Mouse (Mus musculus): ENCODE data around the gene Lage3. TPM values are rescaled to one million over a fixed set of nuclear protein-coding genes. Genes with fewer than 3 reads are reported as not detected.
"Not testable (repeated sequence)": the region's sequence is repeated elsewhere in the genome, so short reads cannot be mapped to it uniquely, and the experiment has no call there.

Gene Lage3
- 114 and 115 TPM in 2 replicates for polyA plus RNA-seq (2015; fragmentation: Nextera tagmentation; extraction: Ambion mirVana)

DNA sequence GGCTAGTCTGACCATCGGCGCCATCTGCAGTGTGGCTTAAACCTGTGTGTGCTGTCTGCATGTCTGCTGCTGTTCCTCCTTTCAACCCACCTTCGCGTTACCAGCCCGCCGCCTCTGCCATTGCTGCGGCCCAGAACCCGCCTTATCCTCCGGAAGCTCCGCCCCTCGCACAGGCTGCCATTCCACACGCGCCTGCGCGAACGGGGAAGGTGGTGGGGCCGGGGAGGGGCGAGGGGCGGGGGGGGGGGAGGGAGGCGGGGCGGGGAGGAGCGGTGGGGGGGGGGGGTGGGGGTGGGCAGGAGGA, at the start of gene Lage3:
TSS of gene Lage3 (minus strand) at position 152 of the 304 bp plus-strand sequence.
- Histone ChIP-seq H3K4me2 (replicated peaks) (peak within 1 kb of the TSS; percentile 67), H3K27ac (peak within 1 kb of the TSS; percentile 58; the same call in 1 of the 2 replicates), H3K4me3 (peak within 1 kb of the TSS; percentile 51), H3K27me3 (no peaks in the 10 kb centered on the region), H3K4me1 (no peaks in the 10 kb centered on the region), H3K9ac (peak within 1 kb of the TSS; percentile 75), H3K36me3 (no peaks in the 10 kb centered on the region), H3K9me3 (no peaks in the 10 kb centered on the region)
- WGBS, result 32% methylated on average over 15 of the region's 22 CpGs
- ATAC-seq (ENCODE audit: low FRiP score, low read depth), result peak; percentile 83; the same call in 1 of the 2 replicates

DNA sequence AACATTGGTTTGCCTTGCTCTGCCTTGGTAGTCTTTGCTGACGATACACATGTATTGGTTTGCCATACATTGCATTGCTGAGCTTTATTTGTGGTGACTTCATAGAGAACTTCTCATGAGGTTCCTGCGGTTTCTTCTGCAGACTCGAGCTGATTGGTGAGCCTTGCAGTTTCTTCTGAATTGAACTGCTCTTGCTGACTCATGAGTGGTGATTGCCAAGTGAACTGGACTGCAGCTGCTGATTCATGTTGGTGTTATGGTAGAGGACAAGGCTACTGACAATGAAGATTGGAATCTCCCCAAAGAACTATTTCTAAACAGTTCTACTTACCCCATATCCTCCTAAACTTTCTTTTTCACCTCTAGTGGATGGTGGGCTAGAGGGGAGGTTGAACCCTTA, 46.7 kb upstream of the Lage3 start:
- Histone ChIP-seq H3K9ac (no peak overlapping the region), H3K36me3 (no peaks in the 10 kb centered on the region), H3K27ac (no peak overlapping the region), H3K4me2 (replicated peaks) (no peak overlapping the region), H3K27me3 (no peaks in the 10 kb centered on the region), H3K4me3 (no peak overlapping the region), H3K9me3 (no peaks in the 10 kb centered on the region), H3K4me1 (no peaks in the 10 kb centered on the region)
- 83% methylated on average over 3 of the region's 3 CpGs for WGBS
- no peak for ATAC-seq (ENCODE audit: low FRiP score, low read depth)

DNA sequence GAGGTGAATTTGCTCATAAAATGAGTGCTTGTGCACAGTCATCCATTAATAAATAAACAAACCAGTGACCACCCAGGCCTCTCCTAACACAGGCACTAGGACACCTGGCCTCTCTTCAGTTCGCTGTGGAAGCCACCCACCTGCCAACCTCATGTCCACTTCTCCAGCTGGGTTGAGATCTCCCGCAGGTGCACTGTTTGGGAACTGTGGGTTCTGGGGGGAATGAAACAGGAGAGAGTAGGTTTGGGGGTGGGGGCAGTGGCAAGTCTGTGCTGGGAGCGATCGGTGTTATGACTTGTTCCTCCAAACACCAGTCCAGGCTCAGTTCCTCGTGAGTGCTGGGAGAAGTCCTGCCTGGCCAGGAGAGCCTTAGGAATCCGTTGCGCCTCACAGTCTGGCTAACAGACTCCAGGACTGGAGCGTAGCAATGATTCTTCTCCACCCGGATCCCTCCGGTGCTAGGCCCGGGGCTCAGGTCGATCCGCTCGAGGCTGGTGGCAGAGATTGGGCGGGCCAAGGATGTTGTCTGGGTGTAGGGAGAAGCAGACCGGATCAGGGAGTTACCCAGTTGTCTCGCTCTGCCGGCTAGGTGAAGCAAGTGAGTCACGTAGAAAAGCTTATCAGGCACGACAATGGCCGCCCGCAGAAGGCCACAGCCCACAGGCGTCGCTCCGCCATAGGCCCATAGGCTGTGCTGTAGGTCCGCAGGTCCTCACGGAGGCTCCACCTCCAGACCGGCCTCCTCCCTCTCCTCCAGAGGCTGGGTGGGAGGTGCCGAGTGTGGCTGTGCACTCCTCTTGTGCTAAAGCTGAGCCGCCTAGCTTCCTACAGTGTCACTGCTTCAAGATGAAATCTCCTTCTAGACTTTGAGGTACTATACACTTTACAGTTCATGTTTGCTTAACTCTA, 39.4 kb upstream of the Lage3 start, which contains the start of the genes Fam3a and Ikbkg:
TSS of gene Fam3a (minus strand) at position 738 of the 909 bp plus-strand sequence.
TSS of gene Ikbkg (plus strand) at position 756 of the 909 bp plus-strand sequence.
- Histone ChIP-seq H3K4me3 (peak within 1 kb of the TSS; percentile 56), H3K36me3 (peaks cover 3% of the 10 kb centered on the region; the same call in 1 of the 2 replicates), H3K27ac (peak within 1 kb of the TSS; percentile 87), H3K4me2 (replicated peaks) (peak within 1 kb of the TSS; percentile 66), H3K9me3 (no peaks in the 10 kb centered on the region), H3K27me3 (no peaks in the 10 kb centered on the region), H3K9ac (peak within 1 kb of the TSS; percentile 79), H3K4me1 (peaks cover 6% of the 10 kb centered on the region; the same call in 1 of the 2 replicates)
- peak; percentile 100 for ATAC-seq (ENCODE audit: low FRiP score, low read depth)
- 10% methylated on average over 28 of the region's 30 CpGs for WGBS

DNA sequence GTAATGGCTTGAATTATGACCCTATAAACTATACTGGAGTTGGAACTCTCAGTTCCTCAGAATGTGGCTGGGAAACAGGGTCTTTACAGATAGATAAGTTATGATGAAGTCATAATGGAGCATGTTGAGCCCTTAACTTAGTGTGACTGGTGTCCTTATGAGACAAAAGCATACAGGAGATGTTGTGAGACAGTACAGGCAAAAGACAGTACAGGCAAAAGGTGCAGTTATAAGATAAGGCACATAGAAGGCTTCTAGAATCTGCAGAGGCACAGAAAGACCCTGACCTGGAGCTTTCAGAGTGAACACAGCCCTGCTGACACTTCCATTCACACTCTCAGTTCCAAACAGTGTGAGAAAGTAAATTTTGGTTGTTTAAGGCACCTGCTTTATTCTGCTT, 34.7 kb upstream of the Lage3 start:
- Histone ChIP-seq H3K27ac (no peak overlapping the region), H3K4me1 (peaks cover 6% of the 10 kb centered on the region; the same call in 1 of the 2 replicates), H3K27me3 (no peaks in the 10 kb centered on the region), H3K9ac (no peak overlapping the region), H3K4me3 (no peak overlapping the region), H3K36me3 (peaks cover 34% of the 10 kb centered on the region), H3K9me3 (no peaks in the 10 kb centered on the region), H3K4me2 (replicated peaks) (no peak overlapping the region)
- no peak for ATAC-seq (ENCODE audit: low FRiP score, low read depth)

DNA sequence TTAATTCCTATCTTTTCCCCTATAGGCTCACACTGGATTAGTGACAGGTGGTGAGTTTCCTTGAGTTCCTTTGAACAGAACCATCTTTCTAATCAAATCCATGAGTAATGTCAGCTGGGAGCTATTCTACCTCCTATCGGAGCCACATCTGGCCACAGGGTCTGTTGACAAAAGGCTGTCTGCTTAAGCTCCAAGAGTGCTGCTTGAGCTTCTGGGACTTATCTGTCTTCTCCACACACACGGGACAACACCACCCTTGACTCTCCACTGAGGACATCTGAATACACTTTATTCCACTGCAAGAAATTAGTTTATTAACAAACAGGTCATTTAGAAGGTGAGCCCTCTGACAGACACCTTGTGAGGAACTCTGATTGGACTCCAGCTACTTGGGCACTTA, 31.0 kb upstream of the Lage3 start:
- Histone ChIP-seq H3K4me1 (no peaks in the 10 kb centered on the region), H3K36me3 (peaks cover 31% of the 10 kb centered on the region), H3K4me2 (replicated peaks) (no peak overlapping the region), H3K4me3 (no peak overlapping the region), H3K27me3 (no peaks in the 10 kb centered on the region), H3K9me3 (no peaks in the 10 kb centered on the region), H3K27ac (no peak overlapping the region), H3K9ac (no peak overlapping the region)
- WGBS, result 56% methylated on average over 2 of the region's 2 CpGs
- ATAC-seq (ENCODE audit: low FRiP score, low read depth), result no peak

DNA sequence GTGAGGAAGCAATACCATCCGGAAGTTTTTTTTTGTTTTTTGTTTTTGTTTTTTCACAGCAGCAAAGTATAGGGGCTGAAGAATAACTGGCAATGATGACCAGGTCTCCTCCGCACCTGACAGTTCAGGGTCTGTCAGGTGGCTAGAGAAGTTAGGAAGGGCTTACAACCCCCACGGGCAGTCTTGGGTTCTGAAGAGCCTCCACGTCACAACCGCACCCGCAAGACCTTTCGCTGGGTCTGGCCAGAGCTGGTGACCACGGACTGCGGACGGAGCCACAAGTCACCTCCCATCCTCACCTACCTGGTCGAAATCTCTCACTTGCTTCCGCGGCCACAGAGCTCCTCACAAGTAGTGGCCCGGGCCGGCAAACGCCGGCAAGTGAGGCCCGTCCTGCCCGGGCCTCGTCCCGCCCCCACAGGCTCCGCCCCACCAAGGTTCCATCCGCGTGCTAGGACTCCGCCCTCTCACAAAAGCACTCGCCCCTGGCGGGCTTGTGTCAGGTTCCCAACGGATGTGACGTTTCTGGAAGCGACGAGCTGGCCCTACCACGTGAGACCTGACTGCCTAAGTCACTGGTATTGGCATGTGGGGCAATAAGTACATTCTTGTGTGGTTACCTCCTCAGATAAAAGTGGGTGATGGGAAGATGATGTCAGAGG, 19.6 kb upstream of the Lage3 start, which contains the start of the genes Ubl4a and Slc10a3:
TSS of gene Ubl4a (minus strand) at position 331 of the 662 bp plus-strand sequence.
TSS of gene Slc10a3 (minus strand) at position 462 of the 662 bp plus-strand sequence.
- H3K4me2 ChIP-seq (replicated peaks), result peak within 1 kb of the TSS; percentile 64
- 21% methylated on average over 32 of the region's 32 CpGs for WGBS
- no peaks in the 10 kb centered on the region for H3K9me3 ChIP-seq
- peak within 1 kb of the TSS; percentile 48 for H3K4me3 ChIP-seq
- H3K4me1 ChIP-seq, result peaks cover 6% of the 10 kb centered on the region; the same call in 1 of the 2 replicates
- no peaks in the 10 kb centered on the region for H3K27me3 ChIP-seq
- peaks cover 9% of the 10 kb centered on the region; the same call in 1 of the 2 replicates for H3K36me3 ChIP-seq
- no peak within 1 kb of the TSS for H3K27ac ChIP-seq
- peak within 1 kb of the TSS; percentile 66 for H3K9ac ChIP-seq
- ATAC-seq (ENCODE audit: low FRiP score, low read depth), result peak; percentile 94

DNA sequence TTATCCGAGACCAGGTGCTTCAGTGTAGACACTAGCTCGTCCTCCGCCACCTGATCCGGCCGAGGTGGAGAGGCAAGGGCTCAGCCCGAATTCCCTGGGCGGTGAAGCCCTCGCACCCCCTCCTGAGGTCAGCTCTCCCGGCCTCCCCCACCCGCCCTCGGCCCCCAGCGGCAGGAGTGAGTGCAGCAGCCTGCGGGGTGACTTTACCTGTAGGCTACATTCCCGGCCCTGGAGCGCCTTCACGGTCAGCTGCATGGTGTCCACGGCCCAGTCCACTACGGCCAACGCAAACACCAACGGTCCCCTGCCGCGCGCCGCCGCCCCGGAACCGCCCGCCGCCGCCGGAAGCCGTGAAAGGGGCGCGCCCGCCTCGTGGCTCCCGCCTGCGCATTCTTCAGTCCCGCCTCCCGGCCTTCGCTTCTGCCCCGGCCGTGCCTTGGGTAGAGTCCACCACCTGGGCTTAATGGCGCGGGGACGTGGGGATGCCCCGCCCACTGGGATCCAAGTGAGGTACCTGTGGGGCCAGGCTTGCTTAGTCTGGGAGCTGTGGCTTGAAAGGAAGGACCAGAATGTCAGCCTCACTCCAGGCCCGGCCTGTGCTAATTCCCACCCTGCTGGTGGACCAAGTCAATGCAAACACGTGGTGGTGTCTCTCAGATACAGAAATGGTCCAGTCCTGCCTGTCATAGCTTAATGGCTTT, 14.9 kb upstream of the Lage3 start:
- peaks cover 12% of the 10 kb centered on the region; the same call in 1 of the 2 replicates for H3K36me3 ChIP-seq
- no peaks in the 10 kb centered on the region for H3K9me3 ChIP-seq
- WGBS, result 23% methylated on average over 31 of the region's 49 CpGs
- H3K27ac ChIP-seq, result peak overlapping the region; percentile 75
- H3K9ac ChIP-seq, result peak overlapping the region; percentile 81
- peaks cover 12% of the 10 kb centered on the region for H3K4me1 ChIP-seq
- peak overlapping the region; percentile 70 for H3K4me2 ChIP-seq (replicated peaks)
- H3K4me3 ChIP-seq, result peak overlapping the region; percentile 61
- no peaks in the 10 kb centered on the region for H3K27me3 ChIP-seq
- ATAC-seq (ENCODE audit: low FRiP score, low read depth), result peak; percentile 75

DNA sequence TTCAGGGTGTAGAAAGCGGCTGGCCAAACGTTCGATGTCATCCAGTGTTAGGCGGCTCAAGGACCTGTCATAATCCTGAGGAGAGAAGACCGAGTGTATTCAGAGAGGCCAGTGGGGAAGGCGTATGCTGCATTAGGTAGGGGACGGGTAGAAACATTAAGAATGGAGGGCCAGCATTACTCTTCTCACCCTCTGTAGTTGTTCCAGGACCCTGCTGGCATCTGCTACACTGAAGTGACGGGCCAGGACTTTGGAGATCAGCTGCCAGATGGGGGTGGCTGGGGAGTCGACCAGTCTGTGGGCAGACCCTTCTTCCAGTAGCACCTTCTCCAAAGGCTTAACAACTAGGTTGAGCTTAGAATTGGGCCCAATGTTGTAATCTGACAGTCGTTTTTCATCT, 14.1 kb upstream of the Lage3 start:
- peak overlapping the region; percentile 70 for H3K4me2 ChIP-seq (replicated peaks)
- no peak overlapping the region for H3K27ac ChIP-seq
- H3K9ac ChIP-seq, result peak overlapping the region; percentile 81
- H3K27me3 ChIP-seq, result no peaks in the 10 kb centered on the region
- WGBS, result 64% methylated on average over 10 of the region's 10 CpGs
- H3K9me3 ChIP-seq, result no peaks in the 10 kb centered on the region
- peak overlapping the region; percentile 61 for H3K4me3 ChIP-seq
- ATAC-seq (ENCODE audit: low FRiP score, low read depth), result no peak
- H3K36me3 ChIP-seq, result peaks cover 12% of the 10 kb centered on the region; the same call in 1 of the 2 replicates
- peaks cover 11% of the 10 kb centered on the region for H3K4me1 ChIP-seq

DNA sequence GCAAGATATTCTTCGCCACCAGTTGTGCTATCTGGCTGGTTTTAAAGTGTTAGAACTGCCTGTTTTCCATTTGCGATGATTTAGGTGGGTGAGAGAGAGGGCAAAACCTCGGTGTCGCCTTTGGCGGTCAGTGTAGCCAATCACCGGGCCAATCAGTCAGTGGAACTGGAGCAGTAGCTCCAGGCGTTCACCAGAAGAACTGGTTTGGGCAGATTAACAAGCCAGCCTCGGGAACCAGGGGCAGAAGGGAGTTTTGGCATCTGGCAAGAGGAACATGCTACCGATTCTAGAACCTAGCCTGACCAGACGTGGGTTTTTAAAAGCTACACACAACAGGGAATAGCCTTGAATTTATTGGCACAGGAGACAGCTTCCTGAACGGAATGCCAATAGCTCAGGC, 5.8 kb upstream of the Lage3 start:
- no peak overlapping the region for H3K9ac ChIP-seq
- ATAC-seq (ENCODE audit: low FRiP score, low read depth), result no peak
- no peaks in the 10 kb centered on the region for H3K36me3 ChIP-seq
- H3K4me3 ChIP-seq, result no peak overlapping the region
- H3K4me2 ChIP-seq (replicated peaks), result no peak overlapping the region
- 42% methylated on average over 11 of the region's 11 CpGs for WGBS
- H3K9me3 ChIP-seq, result no peaks in the 10 kb centered on the region
- no peak overlapping the region for H3K27ac ChIP-seq
- H3K27me3 ChIP-seq, result no peaks in the 10 kb centered on the region
- H3K4me1 ChIP-seq, result no peaks in the 10 kb centered on the region

DNA sequence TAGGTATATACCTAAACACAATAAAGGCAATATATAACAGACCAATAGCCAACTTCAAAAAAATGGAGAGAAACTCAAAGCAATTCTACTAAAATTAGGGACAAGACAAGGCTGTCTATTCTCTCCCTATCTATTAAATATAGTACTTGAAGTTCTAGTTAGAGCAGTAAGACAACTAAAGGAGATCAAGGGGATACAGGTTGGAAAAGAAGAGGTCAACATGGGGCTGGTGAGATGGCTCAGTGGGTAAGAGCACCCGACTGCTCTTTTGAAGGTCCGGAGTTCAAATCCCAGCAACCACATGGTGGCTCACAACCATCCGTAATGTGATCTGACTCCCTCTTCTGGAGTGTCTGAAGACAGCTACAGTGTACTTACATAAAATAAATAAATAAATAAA, 3.7 kb upstream of the Lage3 start:
- not testable (repeated sequence) for ATAC-seq (ENCODE audit: low FRiP score, low read depth); H3K4me3 ChIP-seq; H3K9ac ChIP-seq; H3K4me2 ChIP-seq (replicated peaks); H3K4me1 ChIP-seq; H3K27ac ChIP-seq; H3K36me3 ChIP-seq; H3K27me3 ChIP-seq; H3K9me3 ChIP-seq
- WGBS, result 82% methylated on average over 3 of the region's 3 CpGs

DNA sequence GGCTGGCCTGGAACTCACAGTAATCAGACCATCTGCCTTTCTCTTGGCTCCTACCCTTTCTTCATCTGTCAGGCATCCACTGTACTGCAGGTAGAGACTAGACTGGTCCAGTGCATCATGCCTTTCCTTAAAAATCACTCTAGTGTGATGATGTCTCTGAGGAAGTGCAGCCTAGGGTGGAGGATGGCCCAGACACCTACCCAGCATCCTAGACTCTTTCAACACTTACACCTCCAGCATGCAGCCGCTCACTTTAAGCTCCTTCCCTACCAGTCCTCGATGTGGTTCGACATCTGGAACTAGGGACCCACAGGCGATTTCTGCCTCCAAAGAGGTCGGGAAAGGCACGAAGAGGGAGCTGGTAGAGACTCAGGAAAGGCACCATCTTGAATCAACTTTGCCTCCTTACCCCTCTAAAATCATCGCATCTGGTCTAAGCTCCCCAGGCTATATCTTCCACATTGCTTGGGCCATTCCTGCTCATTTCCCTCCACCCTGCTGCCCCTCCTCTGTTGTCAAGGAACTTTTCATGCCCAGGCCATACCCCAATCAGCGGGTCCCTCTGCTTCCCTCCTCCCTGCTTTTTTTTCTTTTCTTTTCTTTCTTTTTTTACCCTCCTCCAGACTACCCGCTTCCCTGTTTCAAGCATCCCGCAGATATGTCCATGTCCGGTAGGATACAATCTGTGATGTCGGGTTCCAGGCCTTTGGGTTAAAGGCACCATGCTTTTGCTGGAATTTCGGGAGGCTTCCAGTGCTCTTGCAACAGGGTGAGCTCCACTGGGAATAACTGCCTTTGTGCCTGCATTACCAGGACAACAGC, 562 bp downstream of the Lage3 start:
- Histone ChIP-seq H3K4me1 (no peaks in the 10 kb centered on the region), H3K4me3 (peak overlapping the region; percentile 51), H3K4me2 (replicated peaks) (peak overlapping the region; percentile 67), H3K9me3 (no peaks in the 10 kb centered on the region), H3K9ac (peak overlapping the region; percentile 75), H3K27ac (peak overlapping the region; percentile 58; the same call in 1 of the 2 replicates), H3K27me3 (no peaks in the 10 kb centered on the region), H3K36me3 (no peaks in the 10 kb centered on the region)
- peak; percentile 36 for ATAC-seq (ENCODE audit: low FRiP score, low read depth)
- 25% methylated on average over 13 of the region's 13 CpGs for WGBS

Measured in limb, embryonic 13.5 days (tissue).